In the genomic region with DNA sequence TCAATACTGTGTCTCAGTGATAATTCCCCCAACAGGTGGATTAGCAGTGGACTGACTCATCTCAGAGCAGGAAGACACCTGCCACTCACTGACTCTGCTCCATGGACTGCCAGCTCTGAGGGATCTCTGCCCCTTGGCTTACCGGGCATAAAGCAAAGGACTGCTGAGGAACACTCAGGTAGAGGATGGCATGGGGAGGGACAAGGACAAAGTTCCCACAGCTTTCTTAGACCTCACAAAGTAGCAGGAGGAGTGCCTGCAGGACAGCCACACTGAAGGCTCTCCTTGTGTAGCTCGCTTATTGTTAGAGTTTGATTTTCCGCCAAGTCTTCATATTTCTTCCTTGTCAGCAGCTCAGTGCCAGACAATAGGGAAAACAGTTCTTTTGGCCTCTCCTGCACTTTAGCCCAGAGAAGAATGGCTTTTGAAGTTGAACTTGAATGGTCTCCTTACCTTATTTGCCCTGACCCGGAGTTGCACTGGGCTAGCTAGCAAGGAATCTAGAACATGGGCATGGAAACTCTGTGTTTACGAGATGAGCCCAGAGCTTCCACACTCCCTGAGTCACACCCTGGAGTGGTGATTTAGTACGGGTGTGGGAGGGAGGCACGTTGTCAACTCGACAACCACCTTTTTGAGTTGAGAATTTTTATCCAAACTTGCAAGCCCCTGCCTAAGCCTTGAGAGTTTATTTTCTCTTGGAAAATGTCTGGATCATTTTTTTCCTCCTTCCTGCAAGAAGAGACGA, we compare ENCODE assay signal across 10 mouse cellular contexts.
A peak's percentile ranks its signal among the peaks of the same experiment; 100 is the strongest.
DNase-seq lines count a peak whose midpoint lies in the region; ATAC-seq and TF ChIP-seq lines count a peak whose summit lies in the region.
"Had no signal": no experiment of that assay in that cellular context is flagged by ENCODE, and none has a peak within 500 bp of the region (broad histone marks: within the 10 kb centered on the region; RNA-seq: fewer than 3 reads in every experiment).

No protein-coding gene starts in this region.

- no peak for DNase-seq in layer of hippocampus, adult 2 months (ENCODE audit: low spot score in 2 of 2)
- no peak for DNase-seq in layer of hippocampus, postnatal 36 days
- DNase-seq in brain, adult 2 months (ENCODE audit: low read depth, low spot score): peak; percentile 83
- DNase-seq in ovary, postnatal 10 days (ENCODE audit: low spot score): peak; percentile 24
- no peak for DNase-seq in natural killer cell, adult 2 months (ENCODE audit: low spot score in 2 of 2)

- H3K4me2 ChIP-seq in kidney, embryonic 16.5 days (replicated peaks; ENCODE audit: low read depth, low read length): no peak overlapping the region
- H3K4me2 ChIP-seq: embryonic facial prominence, embryonic 13.5 days had no signal

- no peaks in the 10 kb centered on the region for H3K9me3 ChIP-seq in kidney, embryonic 16.5 days (ENCODE audit: low read length)
- H3K9me3 ChIP-seq: embryonic facial prominence, embryonic 13.5 days had no signal

- H3K27ac ChIP-seq in layer of hippocampus, adult 2 months: peak overlapping the region; percentile 71
- no peak overlapping the region for H3K27ac ChIP-seq in kidney, embryonic 16.5 days (ENCODE audit: low read length)
- H3K27ac ChIP-seq: embryonic facial prominence, embryonic 13.5 days had no signal

- no peaks in the 10 kb centered on the region for H3K36me3 ChIP-seq in kidney, embryonic 16.5 days (ENCODE audit: insufficient read depth, low read length)
- H3K36me3 ChIP-seq: embryonic facial prominence, embryonic 13.5 days; G1E had no signal

- no peak for TF ChIP-seq CTCF in layer of hippocampus, adult 2 months (conservative IDR thresholded peaks at IDR 0.05)

- ATAC-seq in kidney, embryonic 16.5 days (ENCODE audit: low FRiP score, low TSS enrichment): peak; percentile 54
- no peak for ATAC-seq in inflammation-experienced regulatory T-cells, adult 6 months
- no peak for ATAC-seq in activated CD4-positive, CD25-positive, alpha-beta regulatory T cell, adult 4 months

- H3K4me3 ChIP-seq in layer of hippocampus, adult 2 months: no peak overlapping the region
- no peak overlapping the region for H3K4me3 ChIP-seq in kidney, embryonic 16.5 days (ENCODE audit: low read length)
- H3K4me3 ChIP-seq: embryonic facial prominence, embryonic 13.5 days had no signal

- 35% methylated on average over 9 of the region's 9 CpGs for WGBS in kidney, embryonic 16.5 days

- H3K9ac ChIP-seq in kidney, embryonic 16.5 days (replicated peaks; ENCODE audit: low read length): no peak overlapping the region
- H3K9ac ChIP-seq: embryonic facial prominence, embryonic 13.5 days had no signal

- no peaks in the 10 kb centered on the region for H3K27me3 ChIP-seq in kidney, embryonic 16.5 days (ENCODE audit: insufficient read depth, low read length)
- H3K27me3 ChIP-seq: embryonic facial prominence, embryonic 13.5 days had no signal

- peaks cover 5% of the 10 kb centered on the region; the same call in 1 of the 2 replicates for H3K4me1 ChIP-seq in kidney, embryonic 16.5 days (ENCODE audit: insufficient read depth, low read length)

Comparison
In these comparisons a context has a peak if more than half of its experiments do, and no peak if none do; other contexts are left out.
1. DNase-seq: peak in brain, adult 2 months (single experiment) and ovary, postnatal 10 days (single experiment); none in layer of hippocampus, adult 2 months (0 of 2), layer of hippocampus, postnatal 36 days (0 of 2) and natural killer cell, adult 2 months (0 of 2).